Mouse (Mus musculus): ENCODE data around the gene Gcnt2. TPM values are rescaled to one million over a fixed set of nuclear protein-coding genes. Genes with fewer than 3 reads are reported as not detected.
"Not testable (repeated sequence)": the region's sequence is repeated elsewhere in the genome, so short reads cannot be mapped to it uniquely, and the experiment has no call there.

Gene Gcnt2
- polyA plus RNA-seq, 1 experiment from 2014 or later = 3.3 TPM

DNA sequence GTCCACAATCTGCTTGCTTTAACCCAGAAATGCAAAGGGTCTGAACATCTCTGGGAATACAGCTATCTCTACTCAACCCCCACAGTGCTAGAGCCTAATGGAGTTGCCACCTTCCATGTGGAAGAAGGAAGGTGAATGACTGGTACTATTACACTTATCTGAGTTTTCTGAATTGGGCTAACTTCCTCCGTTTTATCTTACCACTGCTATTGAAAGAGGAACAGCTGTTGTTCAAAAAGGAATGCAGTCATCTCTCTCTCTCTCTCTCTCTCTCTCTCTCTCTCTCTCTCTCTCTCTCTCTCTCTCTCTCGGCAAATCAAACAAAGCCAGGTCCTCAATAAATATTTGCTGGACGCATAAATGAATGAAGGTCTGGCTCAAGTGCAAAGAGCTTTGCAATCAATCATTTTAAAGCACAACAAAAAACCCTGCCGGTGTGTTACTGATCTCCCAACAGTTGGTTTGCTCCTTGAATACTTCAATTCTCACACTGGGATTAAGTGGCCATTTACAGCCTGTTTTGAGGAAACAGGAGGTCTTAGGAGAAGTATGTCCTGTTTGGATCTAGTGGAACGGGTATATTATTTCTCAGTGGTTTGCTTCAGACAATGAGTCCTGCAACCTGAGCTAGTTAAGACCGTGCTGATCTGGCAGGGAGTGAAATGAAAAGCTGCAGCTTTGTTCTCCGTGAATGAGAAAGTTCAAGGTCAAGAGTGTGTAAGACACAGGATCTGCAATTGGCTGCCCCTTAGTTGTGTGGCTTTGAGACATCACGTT is 135.1 kb downstream of the Gcnt2 start:
- Histone ChIP-seq H3K4me2 (replicated peaks) (no peak overlapping the region), H3K4me1 (peaks cover 6% of the 10 kb centered on the region; the same call in 1 of the 2 replicates), H3K36me3 (no peaks in the 10 kb centered on the region), H3K9ac (replicated peaks) (no peak overlapping the region), H3K27ac (replicated peaks) (0 out of 2 replicates have a peak overlapping the region, but pooled peaks have one; percentile 11), H3K9me3 (no peaks in the 10 kb centered on the region), H3K4me3 (no peak overlapping the region), H3K27me3 (no peaks in the 10 kb centered on the region)
- 3% methylated on average over 8 of the region's 8 CpGs for WGBS
- ATAC-seq (replicated peaks) = peak; percentile 67; the same call in 1 of the 2 replicates

DNA sequence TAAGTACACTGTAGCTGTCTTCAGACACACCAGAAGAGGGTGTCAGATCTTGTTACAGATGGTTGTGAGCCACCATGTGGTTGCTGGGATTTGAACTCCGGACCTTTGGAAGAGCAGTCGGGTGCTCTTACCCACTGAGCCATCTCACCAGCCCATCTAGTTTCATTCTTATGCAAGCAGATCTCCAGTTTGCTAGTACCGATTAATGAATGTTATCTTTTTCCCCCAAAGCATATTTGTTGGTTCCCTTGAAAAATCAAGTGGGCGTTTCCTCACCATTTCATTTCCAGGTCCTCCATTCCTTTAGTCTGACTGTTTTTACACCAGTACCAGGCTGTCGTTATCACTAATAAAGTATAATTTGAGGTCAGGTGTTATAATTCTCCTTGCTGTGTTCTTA is 139.0 kb downstream of the Gcnt2 start:
- 92% methylated on average over 5 of the region's 5 CpGs for WGBS

DNA sequence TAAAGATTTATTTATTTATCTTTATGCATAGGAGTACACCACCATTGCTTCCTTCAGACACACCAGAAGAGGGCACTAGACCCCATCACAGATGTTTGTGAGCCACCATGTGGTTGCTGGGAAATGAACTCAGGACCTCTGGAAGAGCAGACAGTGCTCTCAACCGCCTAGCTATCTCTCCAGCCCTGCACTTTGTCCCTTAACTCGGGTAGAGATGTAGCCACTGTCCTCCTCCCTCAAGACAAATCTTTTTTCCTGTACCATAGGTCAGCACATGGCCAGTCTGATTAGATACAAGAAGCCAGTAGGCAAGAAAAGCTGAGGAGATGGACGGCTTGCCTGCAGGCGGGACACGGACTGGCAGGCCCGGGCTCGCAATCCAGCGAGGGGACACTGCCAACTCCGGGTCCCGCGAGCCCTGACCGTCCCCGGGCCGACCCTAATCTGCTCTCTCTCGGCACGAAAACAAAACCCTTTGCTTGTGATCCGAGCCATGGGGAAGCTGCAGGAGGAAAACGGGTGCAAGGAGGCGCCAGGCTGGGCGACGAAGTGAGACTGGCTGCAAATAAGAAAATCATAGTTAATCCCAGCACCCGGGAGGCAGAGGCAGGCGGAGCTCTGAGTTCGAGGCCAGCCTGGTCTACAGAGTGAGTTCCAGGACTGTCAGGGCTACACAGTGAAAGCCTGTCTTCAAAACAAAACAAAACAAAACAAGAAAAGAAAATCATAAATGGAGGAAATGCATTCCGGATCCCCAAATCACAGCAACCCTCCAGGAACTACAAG is 140.8 kb downstream of the Gcnt2 start:
- ATAC-seq (replicated peaks) = peak; percentile 50
- WGBS = under 1% methylated on average over 25 of the region's 25 CpGs
- peaks cover 22% of the 10 kb centered on the region for H3K4me1 ChIP-seq

More for the DNA sequence above, 139.0 kb downstream of the Gcnt2 start:
- not testable (repeated sequence) for H3K36me3 ChIP-seq; H3K4me3 ChIP-seq; H3K4me2 ChIP-seq (replicated peaks); H3K9ac ChIP-seq (replicated peaks); H3K27me3 ChIP-seq; ATAC-seq (replicated peaks); H3K9me3 ChIP-seq; H3K27ac ChIP-seq (replicated peaks)
- peaks cover 29% of the 10 kb centered on the region for H3K4me1 ChIP-seq

DNA sequence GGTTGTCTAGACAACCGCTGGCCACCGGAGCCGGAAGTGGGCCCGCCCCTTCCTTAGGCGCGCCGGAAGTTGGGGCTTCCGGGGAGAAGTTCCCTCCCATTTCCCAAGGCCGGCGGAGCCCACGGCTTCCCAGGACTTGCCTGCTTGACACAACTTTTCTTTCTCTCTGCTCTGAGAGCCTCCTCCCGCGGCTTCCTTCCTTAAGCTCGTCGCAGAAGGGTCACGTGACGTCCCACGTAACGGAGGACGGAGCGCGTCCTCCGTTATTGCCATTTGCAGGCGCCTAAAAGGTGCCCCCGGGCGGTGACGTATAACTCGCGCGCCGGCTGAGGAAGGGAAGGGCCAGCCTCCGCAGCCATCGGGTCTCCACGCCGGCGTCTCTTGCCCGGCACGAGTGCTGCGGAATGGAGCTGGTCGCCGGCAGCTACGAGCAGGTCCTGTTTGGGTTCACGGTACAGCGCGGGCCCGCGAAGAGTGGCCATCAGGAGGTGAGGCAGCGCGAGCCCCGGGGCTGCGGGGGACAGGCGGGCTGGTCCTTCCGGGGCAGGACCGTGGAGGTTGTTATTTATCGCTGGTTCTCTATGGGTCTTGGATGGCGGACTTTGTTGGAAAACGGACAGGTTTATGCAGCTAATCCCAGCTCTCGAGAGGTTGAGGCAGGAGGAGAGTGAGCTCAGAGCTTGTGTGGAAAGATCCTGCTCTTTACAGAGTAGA is 141.5 kb downstream of the Gcnt2 start, which contains the start of gene Pak1ip1:
TSS of gene Pak1ip1 (plus strand) at position 98 of the 714 bp plus-strand sequence.
- peaks cover 15% of the 10 kb centered on the region for H3K36me3 ChIP-seq
- peak within 1 kb of the TSS; percentile 94 for H3K4me2 ChIP-seq (replicated peaks)
- no peaks in the 10 kb centered on the region for H3K27me3 ChIP-seq
- H3K9me3 ChIP-seq = no peaks in the 10 kb centered on the region
- peak within 1 kb of the TSS; percentile 87 for H3K4me3 ChIP-seq
- peak within 1 kb of the TSS; percentile 99 for H3K27ac ChIP-seq (replicated peaks)
- under 1% methylated on average over 58 of the region's 58 CpGs for WGBS
- peaks cover 22% of the 10 kb centered on the region for H3K4me1 ChIP-seq
- peak within 1 kb of the TSS; percentile 83 for H3K9ac ChIP-seq (replicated peaks)
- ATAC-seq (replicated peaks) = peak; percentile 97

More for the DNA sequence above, 140.8 kb downstream of the Gcnt2 start:
- Histone ChIP-seq H3K4me2 (replicated peaks) (peak overlapping the region; percentile 94), H3K27ac (replicated peaks) (peak overlapping the region; percentile 99), H3K36me3 (peaks cover 7% of the 10 kb centered on the region), H3K4me3 (peak overlapping the region; percentile 87), H3K9ac (replicated peaks) (peak overlapping the region; percentile 83), H3K27me3 (no peaks in the 10 kb centered on the region), H3K9me3 (no peaks in the 10 kb centered on the region)

GRCm38 (mm10) chr13:41002001-41002400 is 142.4 kb downstream of the Gcnt2 start:
- peaks cover 22% of the 10 kb centered on the region for H3K4me1 ChIP-seq
- H3K9ac ChIP-seq (replicated peaks) = no peak overlapping the region
- WGBS = 84% methylated on average over 5 of the region's 5 CpGs
- H3K4me2 ChIP-seq (replicated peaks) = peak overlapping the region; percentile 94
- H3K27me3 ChIP-seq = no peaks in the 10 kb centered on the region
- peaks cover 23% of the 10 kb centered on the region for H3K36me3 ChIP-seq
- H3K4me3 ChIP-seq = peak overlapping the region; percentile 87
- H3K27ac ChIP-seq (replicated peaks) = no peak overlapping the region
- ATAC-seq (replicated peaks) = no peak
- no peaks in the 10 kb centered on the region for H3K9me3 ChIP-seq

GRCm38 (mm10) chr13:41006244-41006643 is 146.7 kb downstream of the Gcnt2 start:
- H3K27ac ChIP-seq (replicated peaks) = no peak overlapping the region
- no peaks in the 10 kb centered on the region for H3K27me3 ChIP-seq
- H3K9ac ChIP-seq (replicated peaks) = no peak overlapping the region
- H3K4me1 ChIP-seq = peaks cover 14% of the 10 kb centered on the region
- ATAC-seq (replicated peaks) = no peak
- 93% methylated on average over 4 of the region's 4 CpGs for WGBS
- no peak overlapping the region for H3K4me2 ChIP-seq (replicated peaks)
- no peak overlapping the region for H3K4me3 ChIP-seq
- peaks cover 64% of the 10 kb centered on the region for H3K36me3 ChIP-seq
- no peaks in the 10 kb centered on the region for H3K9me3 ChIP-seq

GRCm38 (mm10) chr13:41008271-41008670 is 148.7 kb downstream of the Gcnt2 start:
- no peak overlapping the region for H3K9ac ChIP-seq (replicated peaks)
- no peak overlapping the region for H3K4me2 ChIP-seq (replicated peaks)
- no peak overlapping the region for H3K4me3 ChIP-seq
- 94% methylated on average over 10 of the region's 10 CpGs for WGBS
- H3K27me3 ChIP-seq = no peaks in the 10 kb centered on the region
- no peak overlapping the region for H3K27ac ChIP-seq (replicated peaks)
- no peaks in the 10 kb centered on the region for H3K4me1 ChIP-seq
- no peak for ATAC-seq (replicated peaks)
- H3K9me3 ChIP-seq = no peaks in the 10 kb centered on the region
- peaks cover 83% of the 10 kb centered on the region for H3K36me3 ChIP-seq

- H3K27me3 ChIP-seq = no peaks in the 10 kb centered on the region
- no peaks in the 10 kb centered on the region for H3K9me3 ChIP-seq
- ATAC-seq (replicated peaks) = no peak
- no peak overlapping the region for H3K4me2 ChIP-seq (replicated peaks)
- no peak overlapping the region for H3K4me3 ChIP-seq
- no peak overlapping the region for H3K9ac ChIP-seq (replicated peaks)
- H3K4me1 ChIP-seq = no peaks in the 10 kb centered on the region
- H3K27ac ChIP-seq (replicated peaks) = no peak overlapping the region
- H3K36me3 ChIP-seq = peaks cover 84% of the 10 kb centered on the region
- 81% methylated on average over 8 of the region's 8 CpGs for WGBS
Observed at GRCm38 (mm10) chr13:41008946-41009345, 149.4 kb downstream of the Gcnt2 start.

Small RNA genes lying within 50 kb of the gene (microRNA-seq; reads per million reads assigned to microRNA genes)
- gene Mir5124a = not detected

Other genes with a start within 250 kb of the Gcnt2 start
- 0.32 and 0.33 TPM in 2 replicates for gene Tfap2a, start 121.4 kb upstream of the Gcnt2 start, polyA plus RNA-seq (2015; fragmentation: Nextera tagmentation; extraction: Ambion mirVana)
- gene Pak1ip1, start 141.3 kb downstream of the Gcnt2 start, polyA plus RNA-seq (2015; fragmentation: Nextera tagmentation; extraction: Ambion mirVana) = 75.3 and 77.5 TPM in 2 replicates
- gene Tmem14c, start 156.5 kb downstream of the Gcnt2 start, polyA plus RNA-seq (2015; fragmentation: Nextera tagmentation; extraction: Ambion mirVana) = 112 and 118 TPM in 2 replicates
- gene Mak, start 220.0 kb downstream of the Gcnt2 start, polyA plus RNA-seq (2015; fragmentation: Nextera tagmentation; extraction: Ambion mirVana) = 0.93 and 1.6 TPM in 2 replicates